Comparison of ENCODE assay signal across 8 mouse cellular contexts in genomic region chr4:148114758-148115391, GRCm38 (mm10). TPM values are rescaled to one million over a fixed set of nuclear protein-coding genes. Genes with fewer than 3 reads are reported as not detected.
DNase-seq lines count a peak whose midpoint lies in the region; ATAC-seq lines count a peak whose summit lies in the region.

No protein-coding gene starts in this region.

- no peak overlapping the region for H3K9ac ChIP-seq in lung, embryonic 16.5 days (ENCODE audit: low read length)

- peak; percentile 93 for DNase-seq in MN1 (ENCODE audit: low spot score)
- DNase-seq in cerebellum, adult 9-10 months, result peak; percentile 85
- peak; percentile 91 for DNase-seq in hindbrain, embryonic 10.5 days (ENCODE audit: low spot score)
- peak; percentile 75 to 78 for DNase-seq in layer of hippocampus, adult 8-10 months (ENCODE audit: low spot score in 2 of 2)
- DNase-seq in ovary, adult 18-20 months (ENCODE audit: low spot score), result peak; percentile 65
- peak; percentile 66 to 68 for DNase-seq in thymus, adult 18-20 months

- peak; percentile 94 for ATAC-seq in frontal cortex, adult (ENCODE audit: low TSS enrichment)
- peak; percentile 78 for ATAC-seq in lung, embryonic 16.5 days (ENCODE audit: low read depth)

- peak overlapping the region; percentile 81 for H3K27ac ChIP-seq in hindbrain, embryonic 10.5 days
- no peak overlapping the region for H3K27ac ChIP-seq in lung, embryonic 16.5 days (ENCODE audit: low read length)

- peak overlapping the region; percentile 22 for H3K4me3 ChIP-seq in hindbrain, embryonic 10.5 days
- H3K4me3 ChIP-seq in lung, embryonic 16.5 days (ENCODE audit: low read length), result no peak overlapping the region

- peaks cover 9% of the 10 kb centered on the region for H3K27me3 ChIP-seq in hindbrain, embryonic 10.5 days (ENCODE audit: insufficient read depth, poor library complexity, severe bottlenecking)
- no peaks in the 10 kb centered on the region for H3K27me3 ChIP-seq in lung, embryonic 16.5 days (ENCODE audit: control insufficient read depth, insufficient read depth, low read depth, low read length)

- H3K9me3 ChIP-seq in hindbrain, embryonic 10.5 days, result peaks cover 8% of the 10 kb centered on the region; the same call in 1 of the 2 replicates
- H3K9me3 ChIP-seq in lung, embryonic 16.5 days (ENCODE audit: control insufficient read depth, low read length), result no peaks in the 10 kb centered on the region

- H3K4me1 ChIP-seq in hindbrain, embryonic 10.5 days (replicated peaks), result peaks cover 22% of the 10 kb centered on the region
- no peaks in the 10 kb centered on the region for H3K4me1 ChIP-seq in lung, embryonic 16.5 days (replicated peaks; ENCODE audit: control insufficient read depth, insufficient read depth, low read length)

- H3K36me3 ChIP-seq in hindbrain, embryonic 10.5 days, result peaks cover 35% of the 10 kb centered on the region
- H3K36me3 ChIP-seq in lung, embryonic 16.5 days (ENCODE audit: control insufficient read depth, insufficient read depth, low read length), result no peaks in the 10 kb centered on the region

- 4% methylated on average over 15 of the region's 15 CpGs for WGBS in hindbrain, embryonic 10.5 days
- WGBS in lung, embryonic 16.5 days, result 4% methylated on average over 15 of the region's 15 CpGs

- no peak overlapping the region for H3K4me2 ChIP-seq in lung, embryonic 16.5 days (ENCODE audit: low read depth, low read length)

RNA-seq across cellular contexts. Expression of gene Mad2l2, which starts 15.3 kb away (rescaled TPM):
- polyA plus RNA-seq in hindbrain, embryonic 10.5 days (2016; fragmentation: Nextera tagmentation; extraction: Ambion mirVana), result 74.3 and 86.9 TPM in 2 replicates
- 10 to 100 TPM; 12.5 to 17.7 (median 15.6) TPM for total RNA-seq in layer of hippocampus, adult 8-10 months (2022)
- polyA plus RNA-seq in lung, embryonic 16.5 days (2015; fragmentation: Nextera tagmentation; extraction: Ambion mirVana), result 47.6 and 50.2 TPM in 2 replicates

RNA-seq across cellular contexts. Expression of gene Draxin, which starts 15.6 kb away (rescaled TPM):
- polyA plus RNA-seq in hindbrain, embryonic 10.5 days (2016; fragmentation: Nextera tagmentation; extraction: Ambion mirVana), result 6.5 and 13.1 TPM in 2 replicates
- total RNA-seq in layer of hippocampus, adult 8-10 months (2022), result under 1 TPM; 0.23 to 0.37 (median 0.26) TPM
- polyA plus RNA-seq in lung, embryonic 16.5 days (2015; fragmentation: Nextera tagmentation; extraction: Ambion mirVana), result 0.08 and 0.10 TPM in 2 replicates

RNA-seq across cellular contexts. Expression of gene Agtrap, which starts 27.0 kb away (rescaled TPM):
- 15.6 and 15.7 TPM in 2 replicates for polyA plus RNA-seq in hindbrain, embryonic 10.5 days (2016; fragmentation: Nextera tagmentation; extraction: Ambion mirVana)
- 10 to 100 TPM in 2 of 4 experiments, 1 to 10 TPM in 2; 7.0 to 12.8 (median 9.1) TPM for total RNA-seq in layer of hippocampus, adult 8-10 months (2022)
- 16.3 and 17.8 TPM in 2 replicates for polyA plus RNA-seq in lung, embryonic 16.5 days (2015; fragmentation: Nextera tagmentation; extraction: Ambion mirVana)

RNA-seq across cellular contexts. Expression of gene Fbxo6, which starts 37.1 kb away (rescaled TPM):
- 11.0 and 15.6 TPM in 2 replicates for polyA plus RNA-seq in hindbrain, embryonic 10.5 days (2016; fragmentation: Nextera tagmentation; extraction: Ambion mirVana)
- 10 to 100 TPM; 29.4 to 34.0 (median 31.1) TPM for total RNA-seq in layer of hippocampus, adult 8-10 months (2022)
- 13.7 and 17.3 TPM in 2 replicates for polyA plus RNA-seq in lung, embryonic 16.5 days (2015; fragmentation: Nextera tagmentation; extraction: Ambion mirVana)

RNA-seq across cellular contexts. Expression of gene Fbxo44, which starts 45.4 kb away (rescaled TPM):
- 48.0 and 86.5 TPM in 2 replicates for polyA plus RNA-seq in hindbrain, embryonic 10.5 days (2016; fragmentation: Nextera tagmentation; extraction: Ambion mirVana)
- 100 to 1,000 TPM; 136 to 157 (median 147) TPM for total RNA-seq in layer of hippocampus, adult 8-10 months (2022)
- 11.9 and 12.1 TPM in 2 replicates for polyA plus RNA-seq in lung, embryonic 16.5 days (2015; fragmentation: Nextera tagmentation; extraction: Ambion mirVana)
